Mouse (Mus musculus): Measurements from ENCODE around the gene Specc1l.

- TF ChIP-seq GATA1 (IDR thresholded peaks at IDR 0.05; ENCODE audit: low read length), result no peak
- TF ChIP-seq TAL1 (IDR thresholded peaks at IDR 0.05; ENCODE audit: low read length), result no peak
Observed at GRCm38 (mm10) chr10:75206192-75206591, 5.7 kb upstream of the Specc1l start.

Data from erythroblast, embryonic 14.5 days (primary cell).